Mouse (Mus musculus) layer of hippocampus, postnatal 10 days (tissue): ENCODE measurements around the gene Gm4779. TPM values are rescaled to one million over a fixed set of nuclear protein-coding genes. Genes with fewer than 3 reads are reported as not detected.
"Not testable (repeated sequence)": the region's sequence is repeated elsewhere in the genome, so short reads cannot be mapped to it uniquely, and the experiment has no call there.

Experiments
- DNase-seq, 2 experiments: peaks; one replicate each; pipeline ENCODE4 v3.0.0; 2021; ENCODE audit warnings: low spot score in 2 of 2
- long read RNA-seq: library from polyadenylated mRNA; stranded (forward); transcript quantifications from one replicate; pipeline ENCODE4 v2.0.0, GENCODE M21; 2023
- total RNA-seq, 2 experiments: library from RNA; stranded (reverse); gene quantifications; 2 replicates each; pipeline ENCODE4 v1.2.3; 2021

Gm4779 gene
- total RNA-seq, result not detected
- long read RNA-seq, result 0 reads

DNA sequence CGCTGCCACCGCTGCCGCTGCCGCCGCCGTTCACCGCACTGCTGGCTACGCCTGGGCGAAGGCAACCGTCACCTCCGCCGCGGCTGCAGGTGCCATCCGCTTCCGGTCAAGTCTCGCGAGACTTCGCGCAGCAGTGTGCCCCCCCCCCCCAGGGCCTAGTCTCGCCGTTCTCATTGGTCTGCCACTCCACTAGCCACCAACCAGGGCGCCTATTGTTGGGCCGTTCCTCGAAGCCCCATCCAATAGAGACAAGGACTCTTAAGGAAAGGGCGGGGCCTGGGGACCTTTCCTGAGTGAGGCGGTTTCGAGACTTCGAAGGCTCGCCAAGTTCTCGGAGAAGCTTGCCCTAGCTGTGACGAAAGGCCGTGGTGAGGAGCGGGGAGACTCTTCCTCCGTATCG lies at the start of gene Gm4779, which contains the start of gene 8030474K03Rik:
Gm4779 (minus strand) TSS at position 82 of the 400 bp plus-strand sequence.
8030474K03Rik (plus strand) TSS at position 315 of the 400 bp plus-strand sequence.
- DNase-seq, result no peak

- not testable (repeated sequence) for DNase-seq
Observed at GRCm38 (mm10) chrX:101819980-101820379, 25.8 kb upstream of the Gm4779 start.

GRCm38 (mm10) chrX:101819163-101819562 lies 24.9 kb upstream of the Gm4779 start:
- DNase-seq, result peak in 1 of 2 experiments; percentile 24

- no peak for DNase-seq
Observed at GRCm38 (mm10) chrX:101811750-101812149, 17.5 kb upstream of the Gm4779 start.

- DNase-seq, result no peak
Observed at GRCm38 (mm10) chrX:101805512-101805911, 11.3 kb upstream of the Gm4779 start.

- peak; percentile 40 to 58 for DNase-seq
Observed at GRCm38 (mm10) chrX:101791551-101791950, 2.7 kb downstream of the Gm4779 start.

DNA sequence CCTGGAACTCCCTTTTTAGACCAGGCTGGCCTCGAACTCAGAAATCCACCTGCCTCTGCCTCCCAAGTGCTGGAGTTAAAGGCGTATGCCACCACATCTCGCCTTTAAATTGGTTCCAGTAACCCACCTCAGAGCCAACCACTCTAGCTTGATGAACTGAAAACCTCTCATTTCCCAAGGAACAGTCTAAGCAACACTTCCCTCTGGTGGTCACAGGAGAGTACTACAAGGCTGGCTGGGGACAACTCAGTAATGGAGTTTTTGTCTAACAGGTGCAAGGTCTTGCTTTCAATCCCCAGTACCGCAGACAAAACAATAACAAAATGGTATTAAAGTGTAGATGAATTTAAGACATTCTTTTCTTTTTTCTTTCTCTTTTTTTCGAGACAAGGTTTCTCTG lies 22.2 kb downstream of the Gm4779 start:
- peak; percentile 67 to 69 for DNase-seq

GRCm38 (mm10) chrX:101770307-101770706 lies 23.9 kb downstream of the Gm4779 start:
- DNase-seq, result no peak

- no peak for DNase-seq
Observed at GRCm38 (mm10) chrX:101769478-101769877, 24.7 kb downstream of the Gm4779 start.

DNA sequence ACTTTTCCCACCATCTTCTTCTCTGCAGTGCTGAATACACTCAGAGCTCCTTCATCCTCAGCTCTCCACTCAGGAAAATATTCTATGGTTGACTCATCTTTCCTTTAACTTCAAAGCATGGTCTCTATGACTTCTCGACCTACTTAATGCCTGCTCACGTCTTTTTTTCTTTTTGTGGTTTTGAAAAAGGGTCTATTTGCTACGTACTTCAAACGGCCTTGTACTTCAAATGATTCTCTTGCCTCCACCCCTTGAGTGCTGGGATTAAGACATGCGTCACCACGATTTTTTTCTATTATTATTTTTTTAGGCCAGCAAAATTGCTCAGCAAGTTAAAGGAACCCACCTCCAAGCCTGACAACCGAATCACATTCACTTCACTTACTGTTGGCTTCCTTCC lies 26.9 kb downstream of the Gm4779 start:
- DNase-seq, result no peak

DNA sequence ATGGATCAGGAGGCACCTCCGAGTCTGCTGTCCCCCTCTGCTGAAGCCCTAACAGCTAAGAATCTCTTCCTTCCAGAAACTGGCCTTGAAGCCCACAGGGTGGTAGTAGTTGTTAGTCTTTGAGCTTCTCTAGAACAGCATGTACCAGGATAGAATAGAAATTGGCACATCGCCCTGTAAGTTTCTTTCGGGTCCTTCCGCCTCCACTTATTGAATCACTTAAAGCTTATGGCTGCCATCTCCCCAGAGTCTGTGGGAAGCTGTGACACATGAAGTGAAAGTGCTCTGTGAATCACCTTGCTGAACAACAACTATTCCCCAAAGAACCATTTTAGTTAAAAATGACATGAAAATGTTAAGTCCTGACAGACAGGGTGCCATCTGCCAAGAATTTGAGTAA lies 29.1 kb downstream of the Gm4779 start:
- DNase-seq, result no peak

- DNase-seq, result no peak
Observed at GRCm38 (mm10) chrX:101764621-101765020, 29.6 kb downstream of the Gm4779 start.

DNA sequence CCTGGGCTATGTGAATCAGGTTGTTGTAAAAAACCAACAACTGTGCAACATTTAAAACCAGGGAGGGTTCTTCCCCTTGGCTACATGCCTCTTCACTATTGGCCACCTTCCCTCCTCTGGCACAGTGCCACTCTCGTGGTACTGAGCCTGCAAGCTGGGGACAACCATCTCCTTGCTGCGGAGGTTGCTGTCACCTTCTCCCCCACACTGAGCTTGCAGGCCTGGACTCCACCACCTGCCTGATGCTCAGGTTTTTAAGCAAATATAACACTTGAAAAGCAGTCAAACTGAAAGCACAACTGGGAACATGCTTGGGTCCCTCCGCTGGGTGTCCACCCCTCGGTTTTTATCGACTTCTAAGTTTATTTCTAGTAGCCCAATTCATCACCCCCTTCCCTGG lies 39.7 kb downstream of the Gm4779 start:
- DNase-seq, result peak; percentile 42 to 53

- no peak for DNase-seq
Observed at GRCm38 (mm10) chrX:101750144-101750543, 44.1 kb downstream of the Gm4779 start.

GRCm38 (mm10) chrX:101741064-101741433 lies 53.2 kb downstream of the Gm4779 start:
- DNase-seq, result no peak

- peak; percentile 8 to 28 for DNase-seq
Observed at GRCm38 (mm10) chrX:101740335-101741063, 53.7 kb downstream of the Gm4779 start.

Other genes with a start within 250 kb of the Gm4779 start
- gene Ogt, start 154.4 kb downstream of the Gm4779 start, total RNA-seq, result 100 to 1,000 TPM; 173 to 179 TPM
- under 1 TPM in 1 of 2 experiments, not detected in 1; 0.27 TPM for gene Cxcr3, start 60.2 kb downstream of the Gm4779 start, total RNA-seq
- not detected for gene 8030474K03Rik, start 233 bp upstream of the Gm4779 start, total RNA-seq
- gene Nhsl2, start 55.0 kb upstream of the Gm4779 start, total RNA-seq, result 10 to 100 TPM; 21.5 to 21.9 TPM